Mouse (Mus musculus) small intestine, adult 2 months (tissue): Measurements from ENCODE around the gene Cdkl5.

ENCODE experiments used
- CTCF ChIP-seq: fragments of 200-500 bp; IDR thresholded peaks from 2 replicates; pipeline ENCODE4 v1.5.1; 2012; ENCODE audit warnings: low read depth, mild to moderate bottlenecking, control low read depth, inconsistent platforms, low read length, moderate library complexity, mixed read lengths; ENCODE audit not compliant: insufficient replicate concordance, insufficient read length; ENCODE audit errors: extremely low read depth
- POLR2A ChIP-seq: fragments of 200-500 bp; IDR thresholded peaks from 2 replicates; pipeline ENCODE4 v1.6.1; 2012; ENCODE audit warnings: low read depth, mild to moderate bottlenecking, control low read depth, inconsistent platforms, low read length, moderate library complexity

GRCm38 (mm10) chrX:160767713-160768112 lies 226.8 kb downstream of the Cdkl5 start, which contains the start of gene Rs1:
- TF ChIP-seq CTCF (no peak), POLR2A (no peak)
